ENCODE assay signal across 20 mouse cellular contexts in genomic region chr6:54203926-54204325, GRCm38 (mm10).
A peak's percentile ranks its signal among the peaks of the same experiment; 100 is the strongest.
DNase-seq lines count a peak whose midpoint lies in the region; ATAC-seq and TF ChIP-seq lines count a peak whose summit lies in the region.
"Had no signal": no experiment of that assay in that cellular context is flagged by ENCODE, and none has a peak within 500 bp of the region (broad histone marks: within the 10 kb centered on the region; RNA-seq: fewer than 3 reads in every experiment).

No protein-coding gene starts in this region.

- H3ac ChIP-seq in C2C12 (ENCODE audit: control insufficient read depth, insufficient read length, low read depth), result peak overlapping the region; percentile 26

- no peaks in the 10 kb centered on the region for H3K79me2 ChIP-seq in C2C12 (ENCODE audit: control insufficient read depth, insufficient read depth)

- 72% methylated on average over 6 of the region's 6 CpGs for WGBS in heart, embryonic 11.5 days (ENCODE audit: insufficient replicate concordance)
- WGBS in kidney, embryonic 14.5 days, result 89% methylated on average over 6 of the region's 6 CpGs
- 83% methylated on average over 6 of the region's 6 CpGs for WGBS in small intestine, adult 2 months

- H3K4me3 ChIP-seq in heart, embryonic 11.5 days (ENCODE audit: low read depth, low read length), result no peak overlapping the region
- H3K4me3 ChIP-seq in kidney, embryonic 14.5 days (ENCODE audit: low read length), result no peak overlapping the region
- no peak overlapping the region for H3K4me3 ChIP-seq in C2C12 (ENCODE audit: insufficient read depth, poor library complexity, severe bottlenecking)
- H3K4me3 ChIP-seq in small intestine, adult 2 months (ENCODE audit: low read depth, low read length), result no peak overlapping the region
- H3K4me3 ChIP-seq: embryonic facial prominence, embryonic 15.5 days; forebrain, embryonic 12.5 days; hindbrain, embryonic 13.5 days had no signal

- H3K36me3 ChIP-seq in heart, embryonic 11.5 days (ENCODE audit: control insufficient read depth, insufficient read depth, low read length), result no peaks in the 10 kb centered on the region
- no peaks in the 10 kb centered on the region for H3K36me3 ChIP-seq in kidney, embryonic 14.5 days (ENCODE audit: control insufficient read depth, insufficient read depth, low read length)
- no peaks in the 10 kb centered on the region for H3K36me3 ChIP-seq in C2C12 (ENCODE audit: control insufficient read depth, insufficient read depth)
- H3K36me3 ChIP-seq in small intestine, adult 2 months (ENCODE audit: control insufficient read depth, insufficient read depth, low read length), result no peaks in the 10 kb centered on the region
- H3K36me3 ChIP-seq: embryonic facial prominence, embryonic 15.5 days; forebrain, embryonic 12.5 days; hindbrain, embryonic 13.5 days had no signal

- no peak for TF ChIP-seq POLR2A in small intestine, adult 2 months (IDR thresholded peaks at IDR 0.05; ENCODE audit: low read depth, low read length)

- no peaks in the 10 kb centered on the region for H3K27me3 ChIP-seq in heart, embryonic 11.5 days (ENCODE audit: control insufficient read depth, insufficient read depth, low read length)
- no peaks in the 10 kb centered on the region for H3K27me3 ChIP-seq in kidney, embryonic 14.5 days (ENCODE audit: control insufficient read depth, insufficient read depth, low read length)
- no peaks in the 10 kb centered on the region for H3K27me3 ChIP-seq in C2C12 (ENCODE audit: control insufficient read depth, insufficient read depth, insufficient read length)
- H3K27me3 ChIP-seq in small intestine, adult 2 months (ENCODE audit: control insufficient read depth, insufficient read depth, low read length), result no peaks in the 10 kb centered on the region
- H3K27me3 ChIP-seq: embryonic facial prominence, embryonic 15.5 days; hindbrain, embryonic 13.5 days had no signal

- no peak overlapping the region for H3K4me2 ChIP-seq in heart, embryonic 11.5 days
- no peak overlapping the region for H3K4me2 ChIP-seq in kidney, embryonic 14.5 days (replicated peaks; ENCODE audit: low read depth, low read length)
- H3K4me2 ChIP-seq: embryonic facial prominence, embryonic 15.5 days; forebrain, embryonic 12.5 days; hindbrain, embryonic 13.5 days had no signal

- DNase-seq in heart, adult 11 months, result peak; percentile 80
- DNase-seq in kidney, adult 9 months, result peak; percentile 52
- no peak for DNase-seq in adrenal gland, postnatal 36 days
- DNase-seq: adrenal gland, adult 2 months; adrenal gland, postnatal 25 days; cerebellum, adult 11 months; cerebellum, adult 8-10 months; cerebellum, postnatal 14 days; embryo, embryonic 11 days; gastrocnemius, postnatal 25 days; heart, postnatal 10 days had no signal

- no peak for ATAC-seq in heart, embryonic 11.5 days (replicated peaks; ENCODE audit: insufficient number of reproducible peaks, low FRiP score, low TSS enrichment)
- no peak for ATAC-seq in kidney, embryonic 14.5 days (ENCODE audit: low FRiP score, low TSS enrichment)
- ATAC-seq: forebrain, embryonic 16.5 days; hindbrain, postnatal 0 days had no signal

- TF ChIP-seq CTCF in C2C12 (IDR thresholded peaks at IDR 0.05; ENCODE audit: control insufficient read depth, insufficient read depth, insufficient read length), result no peak
- no peak for TF ChIP-seq CTCF in small intestine, adult 2 months (IDR thresholded peaks at IDR 0.05; ENCODE audit: extremely low read depth, insufficient read length, insufficient replicate concordance, low read depth, low read length)

- no peaks in the 10 kb centered on the region for H3K9me3 ChIP-seq in heart, embryonic 11.5 days (replicated peaks; ENCODE audit: control insufficient read depth, low read length)
- no peaks in the 10 kb centered on the region for H3K9me3 ChIP-seq in kidney, embryonic 14.5 days (ENCODE audit: control insufficient read depth, low read length)
- H3K9me3 ChIP-seq: embryonic facial prominence, embryonic 15.5 days; forebrain, embryonic 12.5 days; hindbrain, embryonic 13.5 days had no signal

- H3K27ac ChIP-seq in heart, embryonic 11.5 days (ENCODE audit: low read depth, low read length), result no peak overlapping the region
- H3K27ac ChIP-seq in kidney, embryonic 14.5 days (ENCODE audit: low read depth, low read length), result no peak overlapping the region
- H3K27ac ChIP-seq in small intestine, adult 2 months (ENCODE audit: insufficient read depth, low read depth, low read length), result peak overlapping the region; percentile 56; the same call in 1 of the 2 replicates
- H3K27ac ChIP-seq: embryonic facial prominence, embryonic 15.5 days; forebrain, embryonic 12.5 days; hindbrain, embryonic 13.5 days; hindbrain, postnatal 0 days had no signal

- H3K79me3 ChIP-seq in C2C12 (ENCODE audit: low read depth), result no peaks in the 10 kb centered on the region

- no peak overlapping the region for H3K9ac ChIP-seq in heart, embryonic 11.5 days (ENCODE audit: low read depth, low read length)
- no peak overlapping the region for H3K9ac ChIP-seq in kidney, embryonic 14.5 days (ENCODE audit: low read depth, low read length)
- H3K9ac ChIP-seq: embryonic facial prominence, embryonic 15.5 days; forebrain, embryonic 12.5 days; hindbrain, embryonic 13.5 days had no signal

- peaks cover 14% of the 10 kb centered on the region; the same call in 1 of the 2 replicates for H3K4me1 ChIP-seq in heart, embryonic 11.5 days (ENCODE audit: control insufficient read depth, insufficient read depth, low read length)
- no peaks in the 10 kb centered on the region for H3K4me1 ChIP-seq in kidney, embryonic 14.5 days (ENCODE audit: control insufficient read depth, insufficient read depth, low read length)
- peaks cover 14% of the 10 kb centered on the region for H3K4me1 ChIP-seq in small intestine, adult 2 months (ENCODE audit: control insufficient read depth, insufficient read depth, insufficient read length, low read length)
- H3K4me1 ChIP-seq: embryonic facial prominence, embryonic 15.5 days had no signal

TF ChIP-seq in C2C12, 6 proteins besides CTCF, POLR2A, EP300 and RAD21:
- TF ChIP-seq USF1 (IDR thresholded peaks at IDR 0.05; ENCODE audit: low read depth) (no peak), MAX (IDR thresholded peaks at IDR 0.05) (no peak), MYOG (IDR thresholded peaks at IDR 0.05; ENCODE audit: control insufficient read depth, extremely low read depth, insufficient read length) (no peak), CEBPB (IDR thresholded peaks at IDR 0.05; ENCODE audit: low read depth) (no peak), FOSL1 (IDR thresholded peaks at IDR 0.05; ENCODE audit: insufficient read depth, low read length, poor library complexity, severe bottlenecking) (no peak), MYOD1 (IDR thresholded peaks at IDR 0.05; ENCODE audit: control insufficient read depth, insufficient read length, low read depth) (no peak)

Comparison
In these comparisons a context has a peak if more than half of its experiments do, and no peak if none do; other contexts are left out.
1. DNase-seq: peak in heart, adult 11 months (single experiment) and kidney, adult 9 months (single experiment); none in adrenal gland, postnatal 36 days (0 of 2).